Mouse (Mus musculus): Measurements from ENCODE around the gene Hdac5. TPM values are rescaled to one million over a fixed set of nuclear protein-coding genes. Genes with fewer than 3 reads are reported as not detected.

Hdac5 gene
- total and polyA plus RNA-seq, 3 experiments, result 24.4 to 42.8 (median 30.7) TPM

DNA sequence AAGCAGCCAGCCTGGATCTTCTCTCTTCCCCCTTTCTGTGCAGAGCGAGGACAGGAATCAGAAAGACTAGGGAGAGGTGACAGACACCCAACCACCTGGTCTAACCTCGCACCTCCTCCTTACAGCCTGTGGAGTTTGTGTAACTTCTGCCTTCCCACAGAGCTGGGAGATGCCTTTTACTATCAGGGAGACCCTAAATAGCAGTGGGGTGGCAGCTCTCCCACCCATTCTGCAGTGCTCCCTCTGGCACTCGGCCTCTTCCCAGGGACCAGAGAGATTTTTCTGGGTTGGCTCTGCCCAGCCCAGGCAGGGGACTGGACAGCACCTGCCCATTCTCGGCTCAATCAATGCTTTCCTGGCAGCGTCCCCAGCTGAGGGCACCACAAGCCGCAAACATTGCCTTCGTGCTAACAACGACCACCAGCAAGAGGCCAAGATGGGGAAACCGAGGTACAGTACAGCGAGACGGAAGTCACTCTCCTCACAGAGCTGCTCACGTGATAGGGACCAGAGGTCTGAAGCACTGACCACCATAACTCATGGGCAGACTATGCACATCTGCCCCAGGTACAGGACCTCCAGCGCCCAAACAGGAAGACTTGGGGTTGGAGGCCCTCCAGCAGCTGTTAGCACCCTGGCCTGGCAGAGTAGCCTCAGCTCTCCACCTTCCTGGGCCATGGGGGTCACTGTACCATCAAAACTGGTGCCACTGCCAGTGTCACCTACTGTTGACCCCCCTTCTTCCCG, 10.5 kb downstream of the Hdac5 start:
- DNase-seq (ENCODE audit: low spot score) (no peak), ATAC-seq (ENCODE audit: extremely low read depth, insufficient number of reproducible peaks, low FRiP score, poor library complexity, severe bottlenecking) (no peak)
- no peak for TF ChIP-seq GATA1 (IDR thresholded peaks at IDR 0.05; ENCODE audit: borderline replicate concordance, low read length)
- no peak for TF ChIP-seq GATA2 (IDR thresholded peaks at IDR 0.05; ENCODE audit: borderline replicate concordance, low read depth, low read length)
- no peak for TF ChIP-seq CTCF (IDR thresholded peaks at IDR 0.05; ENCODE audit: low read depth, low read length)
- TF ChIP-seq POLR2AphosphoS5 (IDR thresholded peaks at IDR 0.05; ENCODE audit: insufficient replicate concordance, low read depth, low read length), result no peak
- TF ChIP-seq TAL1 (conservative IDR thresholded peaks at IDR 0.05; ENCODE audit: low read depth, low read length), result no peak
- no peaks in the 10 kb centered on the region for H3K9me3 ChIP-seq (replicated peaks)
- peaks cover 5% of the 10 kb centered on the region for H3K36me3 ChIP-seq (replicated peaks)
- H3K27me3 ChIP-seq (ENCODE audit: insufficient read depth, low read length), result peaks cover 28% of the 10 kb centered on the region
- peak overlapping the region; percentile 70; the same call in 1 of the 2 replicates for H3K4me3 ChIP-seq (ENCODE audit: low read depth, low read length)
- peaks cover 88% of the 10 kb centered on the region for H3K4me1 ChIP-seq (ENCODE audit: insufficient read depth, low read depth, low read length)

- Histone ChIP-seq H3K4me1 (ENCODE audit: insufficient read depth, low read depth, low read length) (peaks cover 85% of the 10 kb centered on the region), H3K9me3 (replicated peaks) (no peaks in the 10 kb centered on the region), H3K36me3 (replicated peaks) (peaks cover 5% of the 10 kb centered on the region), H3K27me3 (ENCODE audit: insufficient read depth, low read length) (peaks cover 29% of the 10 kb centered on the region), H3K4me3 (ENCODE audit: low read depth, low read length) (peak overlapping the region; percentile 70)
- ATAC-seq (ENCODE audit: extremely low read depth, insufficient number of reproducible peaks, low FRiP score, poor library complexity, severe bottlenecking), result peak; percentile 76
- peak; percentile 97 for DNase-seq (ENCODE audit: low spot score)
- TF ChIP-seq CTCF (IDR thresholded peaks at IDR 0.05; ENCODE audit: low read depth, low read length) (no peak), TAL1 (conservative IDR thresholded peaks at IDR 0.05; ENCODE audit: low read depth, low read length) (no peak), GATA1 (IDR thresholded peaks at IDR 0.05; ENCODE audit: borderline replicate concordance, low read length) (no peak), POLR2AphosphoS5 (IDR thresholded peaks at IDR 0.05; ENCODE audit: insufficient replicate concordance, low read depth, low read length) (no peak), GATA2 (IDR thresholded peaks at IDR 0.05; ENCODE audit: borderline replicate concordance, low read depth, low read length) (no peak)
These were observed 11.2 kb downstream of the Hdac5 start for GRCm38 (mm10) chr11:102218783-102219182.

DNA sequence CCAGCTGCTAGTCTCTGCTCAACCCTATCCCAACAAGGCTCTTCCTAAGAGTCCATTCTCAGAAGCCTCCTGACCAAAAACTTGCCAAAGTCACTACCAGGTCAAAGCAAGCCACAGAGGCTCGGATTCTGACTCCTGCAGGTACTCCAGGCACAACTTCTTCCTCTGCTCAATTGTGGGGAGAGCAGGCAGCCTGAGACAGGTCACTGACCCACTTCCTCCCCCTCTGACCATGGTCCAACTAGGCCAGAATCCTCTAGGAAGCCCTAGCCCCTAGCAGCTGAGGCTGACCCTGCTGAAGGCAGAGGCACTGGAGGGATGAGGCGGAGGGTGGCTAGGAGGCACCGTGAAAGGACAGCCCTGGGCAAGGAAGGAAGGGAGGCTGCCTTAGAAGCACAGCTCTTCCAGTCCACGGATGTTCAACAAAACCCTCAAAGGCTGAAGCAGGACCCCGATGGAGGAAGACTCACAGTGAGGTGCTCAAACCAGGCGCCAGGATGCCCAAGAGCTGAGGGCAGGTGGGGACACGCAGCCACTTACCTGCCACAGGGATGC, 12.0 kb downstream of the Hdac5 start:
- no peak for TF ChIP-seq TAL1 (conservative IDR thresholded peaks at IDR 0.05; ENCODE audit: low read depth, low read length)
- no peak for TF ChIP-seq GATA2 (IDR thresholded peaks at IDR 0.05; ENCODE audit: borderline replicate concordance, low read depth, low read length)
- no peak for TF ChIP-seq GATA1 (IDR thresholded peaks at IDR 0.05; ENCODE audit: borderline replicate concordance, low read length)
- no peak for TF ChIP-seq POLR2AphosphoS5 (IDR thresholded peaks at IDR 0.05; ENCODE audit: insufficient replicate concordance, low read depth, low read length)
- no peak for TF ChIP-seq CTCF (IDR thresholded peaks at IDR 0.05; ENCODE audit: low read depth, low read length)
- no peak for DNase-seq (ENCODE audit: low spot score)
- no peak for ATAC-seq (ENCODE audit: extremely low read depth, insufficient number of reproducible peaks, low FRiP score, poor library complexity, severe bottlenecking)
- Histone ChIP-seq H3K9me3 (replicated peaks) (no peaks in the 10 kb centered on the region), H3K4me1 (ENCODE audit: insufficient read depth, low read depth, low read length) (peaks cover 76% of the 10 kb centered on the region), H3K27me3 (ENCODE audit: insufficient read depth, low read length) (peaks cover 31% of the 10 kb centered on the region), H3K4me3 (ENCODE audit: low read depth, low read length) (peak overlapping the region; percentile 70; the same call in 1 of the 2 replicates), H3K36me3 (replicated peaks) (peaks cover 5% of the 10 kb centered on the region)

DNA sequence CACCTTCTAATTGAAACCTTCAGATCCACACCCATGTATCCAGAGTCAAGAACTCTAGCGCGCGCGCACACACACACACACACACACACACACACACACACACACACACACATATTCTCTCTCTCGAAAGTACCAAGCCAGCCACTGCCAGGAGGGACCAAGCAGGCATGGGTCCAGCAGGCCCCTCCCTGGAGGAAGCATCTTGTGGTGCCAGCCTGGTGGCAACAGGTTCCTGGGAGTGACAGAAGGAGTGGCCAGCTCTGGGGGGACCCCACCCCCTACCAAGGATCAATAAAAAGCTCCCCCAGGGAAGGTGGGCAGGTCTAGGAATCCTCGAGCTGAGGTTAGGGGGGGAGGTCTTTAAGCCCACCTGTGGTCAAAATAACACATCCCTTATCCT, 12.6 kb downstream of the Hdac5 start:
- Histone ChIP-seq H3K9me3 (replicated peaks) (no peaks in the 10 kb centered on the region), H3K36me3 (replicated peaks) (peaks cover 5% of the 10 kb centered on the region), H3K4me1 (ENCODE audit: insufficient read depth, low read depth, low read length) (peaks cover 71% of the 10 kb centered on the region), H3K27me3 (ENCODE audit: insufficient read depth, low read length) (peaks cover 31% of the 10 kb centered on the region), H3K4me3 (ENCODE audit: low read depth, low read length) (no peak overlapping the region)
- no peak for ATAC-seq (ENCODE audit: extremely low read depth, insufficient number of reproducible peaks, low FRiP score, poor library complexity, severe bottlenecking)
- DNase-seq (ENCODE audit: low spot score), result no peak
- no peak for TF ChIP-seq TAL1 (conservative IDR thresholded peaks at IDR 0.05; ENCODE audit: low read depth, low read length)
- no peak for TF ChIP-seq GATA2 (IDR thresholded peaks at IDR 0.05; ENCODE audit: borderline replicate concordance, low read depth, low read length)
- no peak for TF ChIP-seq GATA1 (IDR thresholded peaks at IDR 0.05; ENCODE audit: borderline replicate concordance, low read length)
- TF ChIP-seq POLR2AphosphoS5 (IDR thresholded peaks at IDR 0.05; ENCODE audit: insufficient replicate concordance, low read depth, low read length), result no peak
- no peak for TF ChIP-seq CTCF (IDR thresholded peaks at IDR 0.05; ENCODE audit: low read depth, low read length)

GRCm38 (mm10) chr11:102216886-102217240, 13.1 kb downstream of the Hdac5 start:
- H3K27me3 ChIP-seq (ENCODE audit: insufficient read depth, low read length), result peaks cover 35% of the 10 kb centered on the region
- peaks cover 7% of the 10 kb centered on the region for H3K36me3 ChIP-seq (replicated peaks)
- DNase-seq (ENCODE audit: low spot score) (no peak), ATAC-seq (ENCODE audit: extremely low read depth, insufficient number of reproducible peaks, low FRiP score, poor library complexity, severe bottlenecking) (no peak)
- H3K4me3 ChIP-seq (ENCODE audit: low read depth, low read length), result no peak overlapping the region
- TF ChIP-seq GATA1 (IDR thresholded peaks at IDR 0.05; ENCODE audit: borderline replicate concordance, low read length), result no peak
- no peak for TF ChIP-seq CTCF (IDR thresholded peaks at IDR 0.05; ENCODE audit: low read depth, low read length)
- no peak for TF ChIP-seq GATA2 (IDR thresholded peaks at IDR 0.05; ENCODE audit: borderline replicate concordance, low read depth, low read length)
- TF ChIP-seq TAL1 (conservative IDR thresholded peaks at IDR 0.05; ENCODE audit: low read depth, low read length), result no peak
- no peak for TF ChIP-seq POLR2AphosphoS5 (IDR thresholded peaks at IDR 0.05; ENCODE audit: insufficient replicate concordance, low read depth, low read length)
- no peaks in the 10 kb centered on the region for H3K9me3 ChIP-seq (replicated peaks)
- H3K4me1 ChIP-seq (ENCODE audit: insufficient read depth, low read depth, low read length), result peaks cover 65% of the 10 kb centered on the region

Data from G1E (cell line).